Mouse (Mus musculus): ENCODE measurements around the gene Gnas. TPM values are rescaled to one million over a fixed set of nuclear protein-coding genes. Genes with fewer than 3 reads are reported as not detected.
"Not testable (repeated sequence)": the region's sequence is repeated elsewhere in the genome, so short reads cannot be mapped to it uniquely, and the experiment has no call there.

Gene Gnas
- total RNA-seq, 1 experiment from 2014 or later = 2,497 TPM

DNA sequence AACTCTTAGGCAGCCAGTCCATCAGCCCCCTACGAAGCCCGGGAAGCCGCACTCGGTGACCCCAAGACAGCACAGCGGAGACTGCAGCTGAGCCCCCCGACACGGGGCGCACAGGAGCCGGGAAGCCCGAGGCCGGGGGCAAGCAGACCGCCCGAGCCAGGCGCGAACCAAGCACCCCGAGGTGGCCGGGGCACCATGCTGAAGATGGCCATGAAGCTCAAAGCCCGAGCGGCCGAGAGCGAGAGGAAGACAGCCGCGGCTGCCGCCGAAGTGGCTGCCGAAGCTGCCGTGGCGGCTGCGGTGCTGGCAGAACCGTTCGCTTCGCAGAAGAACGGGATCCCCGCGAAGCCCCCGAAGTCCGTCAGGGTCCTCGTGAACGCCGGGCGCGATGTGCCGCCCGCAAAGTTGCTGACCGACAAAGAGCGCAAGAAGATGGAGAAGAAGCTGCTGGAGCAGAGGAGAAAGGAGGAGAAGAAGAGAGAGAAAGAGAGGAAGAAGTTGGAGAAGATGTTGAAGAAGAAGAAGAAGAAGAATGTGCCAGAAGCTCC, 44.3 kb downstream of the Gnas start:
- peak; percentile 30 for DNase-seq

DNA sequence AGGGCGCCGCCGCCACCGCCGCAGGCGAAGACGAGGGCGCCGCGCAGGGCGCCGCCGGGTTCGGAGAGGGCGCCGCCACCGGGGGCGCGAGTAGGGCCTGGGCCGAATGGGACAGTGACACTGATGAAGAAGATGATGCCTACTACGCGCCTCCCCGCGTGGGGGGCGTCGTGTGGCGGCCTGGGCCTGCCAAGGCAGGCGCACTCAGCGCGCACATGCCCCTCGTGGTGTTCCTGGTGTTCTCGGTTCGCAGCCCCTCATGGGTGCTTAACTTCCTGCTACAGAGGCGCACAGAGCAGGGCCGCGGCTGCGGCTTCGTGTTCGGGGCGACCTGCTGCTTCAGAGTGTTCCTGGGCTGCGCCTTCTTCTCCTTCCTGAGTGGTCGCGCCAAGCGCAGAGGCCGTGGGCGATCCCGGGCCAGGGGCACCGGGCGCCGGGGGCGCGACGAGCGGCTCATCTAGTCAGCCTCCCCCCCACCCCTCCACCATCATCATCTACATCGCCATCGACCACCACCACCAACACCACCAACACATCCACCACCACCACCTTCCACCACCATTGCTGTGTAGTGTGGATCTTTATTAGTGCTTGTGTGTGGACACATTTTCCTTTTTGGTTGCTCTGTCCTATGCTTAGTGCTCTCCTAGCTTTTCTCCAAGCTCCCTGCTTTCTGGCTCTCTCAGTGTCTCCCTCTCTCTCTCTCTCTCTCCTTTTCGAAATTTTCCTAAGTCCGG, 45.0 kb downstream of the Gnas start:
- DNase-seq = peak; percentile 21

DNA sequence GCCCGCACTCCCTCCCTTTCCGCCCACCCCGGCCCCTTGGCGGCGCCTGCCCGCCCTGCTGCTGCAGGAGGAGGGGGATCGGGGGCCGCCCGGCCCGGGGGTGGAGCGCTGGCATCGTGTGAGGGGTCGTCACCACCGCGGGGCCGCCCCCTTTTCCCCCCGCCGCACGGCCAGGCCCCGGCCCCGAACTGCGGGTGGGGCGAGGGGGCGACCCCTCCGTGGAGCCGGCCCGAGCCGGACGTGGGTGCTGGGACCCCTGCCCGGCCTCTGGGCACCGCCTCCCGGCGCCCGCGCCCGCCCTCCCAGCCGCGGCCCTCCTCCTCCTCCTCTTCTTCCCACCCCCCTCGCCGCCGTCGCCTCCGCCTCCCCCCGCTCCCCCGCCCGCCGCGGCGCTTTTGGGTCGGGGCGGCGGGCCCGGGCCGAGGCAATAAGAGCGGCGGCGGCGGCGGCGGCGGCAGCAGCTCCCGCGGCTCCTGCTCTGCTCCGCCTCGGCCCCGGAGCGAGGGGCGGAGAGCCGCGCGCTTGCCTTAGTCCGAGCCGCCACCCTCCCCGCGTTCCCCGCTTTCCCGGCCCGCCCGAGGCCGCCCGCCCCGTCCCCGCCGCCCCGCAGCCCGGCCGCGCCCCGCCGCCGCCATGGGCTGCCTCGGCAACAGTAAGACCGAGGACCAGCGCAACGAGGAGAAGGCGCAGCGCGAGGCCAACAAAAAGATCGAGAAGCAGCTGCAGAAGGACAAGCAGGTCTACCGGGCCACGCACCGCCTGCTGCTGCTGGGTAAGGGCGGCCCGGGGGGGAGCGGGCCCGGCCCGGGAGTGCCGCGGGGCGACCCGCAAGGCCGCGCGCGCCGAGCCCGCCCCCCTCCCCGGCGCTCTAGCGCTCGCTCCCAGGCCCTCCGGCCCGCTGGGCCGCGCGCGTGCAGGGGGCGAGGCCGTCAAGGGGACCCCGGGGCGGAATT, 45.8 kb downstream of the Gnas start:
- DNase-seq = peak; percentile 91

DNA sequence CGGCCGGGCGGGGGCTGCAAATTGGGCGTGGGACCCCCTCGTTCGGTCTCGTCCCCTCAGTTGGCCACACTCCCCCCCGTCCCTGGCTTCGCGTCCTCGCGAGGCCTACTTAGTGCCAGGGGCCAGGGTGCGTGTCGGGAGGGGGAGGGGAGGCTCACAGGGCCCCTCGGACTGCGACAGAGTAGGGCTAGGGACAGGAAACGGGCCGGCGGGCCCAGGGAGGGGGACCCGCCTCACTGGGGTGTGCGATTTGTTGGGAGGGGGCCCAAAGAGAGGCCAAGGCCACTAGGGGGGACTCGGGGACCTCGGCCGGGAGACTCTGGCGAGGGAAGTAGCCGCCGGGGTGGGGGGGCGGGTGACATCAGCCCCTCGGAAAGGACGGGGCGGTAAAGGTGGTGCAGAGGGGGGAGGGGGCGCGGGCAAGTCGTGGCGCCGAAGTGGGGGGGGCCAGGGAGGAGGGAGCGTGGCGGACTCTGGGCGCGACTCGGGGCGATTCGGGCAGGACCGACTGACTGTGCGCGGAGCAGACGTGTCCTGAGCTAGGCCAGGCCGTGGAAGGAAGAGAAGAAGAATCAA, 46.6 kb downstream of the Gnas start:
- DNase-seq = peak; percentile 81

DNA sequence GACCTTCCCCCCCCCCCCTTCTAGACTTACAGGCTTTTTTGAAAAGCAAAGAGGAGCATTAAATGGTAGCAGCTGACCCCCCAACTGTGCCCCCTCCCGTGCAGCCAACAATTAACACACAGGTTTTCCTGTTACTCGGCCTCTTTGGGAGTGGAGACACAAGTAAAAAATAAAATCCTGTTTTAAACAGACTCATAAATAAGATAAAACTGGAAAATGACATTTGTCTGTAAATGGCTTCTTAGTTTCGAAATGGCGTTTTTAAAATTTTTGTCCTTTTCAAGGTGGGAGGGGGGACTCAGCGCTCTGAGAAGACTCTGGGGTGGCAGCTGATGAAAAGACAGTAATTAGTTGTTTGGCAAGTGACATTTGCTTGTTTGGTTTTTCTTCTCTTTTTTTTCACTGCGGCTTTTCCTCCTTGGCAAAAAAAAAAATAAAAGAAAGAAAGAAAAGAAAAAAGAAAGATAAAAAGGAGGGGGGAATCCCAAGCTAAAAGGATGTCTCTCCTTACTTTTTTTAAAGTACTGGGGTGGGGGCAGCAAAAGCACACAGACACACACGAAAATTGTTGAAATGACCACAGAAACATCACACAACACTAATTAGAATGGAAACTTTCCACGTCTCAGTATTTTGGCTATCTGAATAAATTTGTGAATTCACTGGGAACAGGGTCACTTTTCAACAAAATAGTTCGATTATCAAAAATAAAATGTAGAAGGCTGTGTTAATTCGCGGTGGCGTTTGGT, 47.3 kb downstream of the Gnas start:
- no peak for DNase-seq

DNA sequence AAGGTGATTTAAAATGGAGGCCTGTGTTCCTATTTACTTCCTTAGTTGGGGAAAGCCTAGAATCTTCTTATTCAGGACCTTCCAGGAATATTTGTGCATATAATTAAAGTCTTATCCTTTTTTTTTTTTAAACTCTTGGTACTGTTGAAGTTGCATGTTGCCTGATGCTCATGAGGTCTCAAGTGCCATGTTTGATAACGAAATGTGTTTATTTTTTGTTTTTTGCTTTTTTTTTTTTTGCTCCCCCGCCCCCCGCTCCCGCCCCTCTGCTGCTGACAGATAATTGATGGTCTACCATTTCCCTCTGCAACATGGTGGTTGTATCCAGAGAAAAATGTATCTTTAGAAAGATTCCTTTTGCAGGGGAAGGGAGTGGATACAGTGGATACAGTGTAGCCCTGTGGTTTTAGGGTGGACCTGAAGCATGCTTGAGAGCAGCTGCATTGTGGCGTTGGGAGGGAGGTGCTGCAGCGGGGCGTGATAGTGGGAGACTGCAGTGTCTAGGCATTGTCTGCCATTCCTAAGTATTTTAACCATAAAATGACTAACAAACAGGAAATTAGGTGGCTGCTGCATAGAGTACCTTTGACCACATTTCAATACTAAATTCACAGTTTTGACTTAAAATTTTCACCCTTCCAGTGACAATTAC, 49.2 kb downstream of the Gnas start:
- no peak for DNase-seq

DNA sequence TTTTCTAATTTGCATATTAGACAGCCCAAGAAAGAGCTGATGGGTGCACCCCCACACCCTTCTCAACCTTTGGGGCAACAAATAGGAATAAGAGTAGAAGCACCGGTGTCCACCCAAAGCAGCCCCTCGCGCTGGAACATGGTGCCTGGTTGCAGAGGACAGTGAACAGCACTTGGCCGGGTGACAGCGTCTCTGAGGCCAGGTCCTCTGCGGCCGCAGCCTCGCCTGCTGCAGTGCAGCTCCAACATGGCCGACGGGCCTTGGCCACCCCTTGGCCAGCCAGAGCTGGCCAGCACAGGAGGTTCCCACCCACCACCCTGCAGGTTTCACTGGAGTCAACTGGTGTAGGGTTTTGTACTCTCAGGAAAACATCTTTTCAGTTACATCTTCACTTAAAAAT, 50.3 kb downstream of the Gnas start:
- peak; percentile 59 for DNase-seq

DNA sequence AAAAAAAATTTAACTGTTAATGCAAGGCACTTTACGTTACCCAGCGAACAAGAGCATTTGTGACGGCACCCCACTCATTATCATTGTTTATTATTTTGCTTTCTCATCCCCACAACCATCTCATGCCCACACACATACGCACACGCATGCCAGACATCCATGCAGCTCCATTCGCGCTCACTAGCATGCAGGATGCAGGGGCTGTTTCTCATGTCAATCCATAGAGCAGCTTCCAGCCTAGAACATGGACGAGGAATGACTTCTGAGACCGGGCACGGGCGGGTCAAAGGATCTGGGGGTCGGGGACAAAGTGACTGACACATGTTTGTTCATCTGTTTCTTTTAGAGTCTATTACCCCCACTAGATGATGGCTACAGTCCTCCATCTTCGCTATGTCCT, 53.2 kb downstream of the Gnas start:
- DNase-seq = no peak

DNA sequence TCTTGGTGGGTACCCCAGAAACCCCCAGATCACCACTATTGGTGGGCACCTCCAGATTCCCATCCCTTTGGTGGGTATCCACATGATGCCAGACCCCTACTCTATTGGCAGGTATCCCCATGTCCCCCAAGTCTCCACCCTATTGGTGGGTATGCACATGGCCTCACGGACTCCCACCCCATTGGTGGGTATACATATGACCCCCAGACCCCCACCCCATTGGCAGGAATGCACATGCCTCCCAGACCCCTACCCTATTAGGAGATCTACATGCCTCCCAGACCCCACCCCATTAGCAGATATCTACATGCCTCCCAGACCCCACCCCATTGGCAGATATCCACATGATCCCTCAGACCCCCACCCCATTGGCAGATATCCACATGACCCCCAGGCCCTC, 55.6 kb downstream of the Gnas start:
- no peak for DNase-seq

DNA sequence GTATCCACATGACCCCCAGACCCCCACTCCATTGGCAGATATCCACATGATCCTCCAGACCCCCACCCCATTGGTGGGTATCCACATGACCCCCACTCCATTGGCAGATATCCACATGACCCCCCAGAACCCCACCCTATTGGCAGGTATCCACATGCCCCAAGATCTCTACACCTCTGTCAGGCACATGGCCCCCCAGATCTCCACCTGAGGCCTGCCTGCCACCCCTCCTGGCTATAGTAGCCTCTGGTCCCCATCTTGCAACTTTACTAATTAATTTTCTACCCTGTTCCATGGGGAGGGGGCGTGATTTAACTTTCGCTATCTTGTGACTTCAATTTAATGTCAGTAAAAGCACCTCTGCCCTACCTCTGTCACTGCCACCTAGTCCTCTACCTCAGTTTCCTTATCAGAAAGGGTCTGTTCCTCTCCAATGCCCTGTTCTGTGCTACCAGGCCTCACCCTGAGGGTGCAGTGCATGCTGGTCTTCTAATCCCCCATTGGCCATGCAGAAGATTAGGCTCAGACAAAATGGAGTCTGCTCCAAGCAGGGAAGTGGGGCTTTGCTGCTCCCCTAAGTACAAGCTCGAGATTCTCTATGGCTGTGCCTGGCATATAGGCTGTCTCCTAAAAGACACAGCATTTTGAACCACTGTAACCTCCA, 56.2 kb downstream of the Gnas start:
- DNase-seq = no peak

DNA sequence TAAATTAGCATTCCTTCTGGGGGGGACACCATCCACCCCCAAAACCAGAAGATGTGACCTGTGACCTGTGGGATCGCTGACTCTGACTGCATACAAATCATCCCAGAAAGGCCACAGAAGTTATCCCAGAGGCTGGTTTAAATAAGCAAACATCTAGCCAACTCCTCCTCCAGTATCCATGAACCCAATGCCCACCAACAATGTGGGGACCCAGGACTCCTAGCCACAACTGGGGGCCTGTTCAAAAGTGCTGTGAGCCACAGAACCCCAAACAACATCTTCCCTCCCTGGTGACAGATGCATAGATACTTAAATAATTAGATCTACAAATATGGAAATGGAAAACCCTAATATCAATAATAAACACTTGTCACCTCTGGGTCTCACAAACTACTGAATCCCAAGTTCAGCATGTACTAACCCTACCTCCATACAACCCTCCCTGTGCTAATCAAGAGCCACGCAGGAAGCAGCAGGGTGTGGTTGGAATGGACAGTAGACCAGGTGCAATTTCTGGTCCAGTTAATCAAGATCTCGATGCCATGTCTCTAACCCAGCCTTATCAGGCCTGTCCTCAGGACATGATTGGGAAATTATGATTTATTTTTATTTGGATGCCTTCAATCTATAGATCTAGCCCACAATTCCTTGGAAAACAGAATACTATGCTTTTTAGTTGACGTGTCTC, 56.9 kb downstream of the Gnas start:
- no peak for DNase-seq

DNA sequence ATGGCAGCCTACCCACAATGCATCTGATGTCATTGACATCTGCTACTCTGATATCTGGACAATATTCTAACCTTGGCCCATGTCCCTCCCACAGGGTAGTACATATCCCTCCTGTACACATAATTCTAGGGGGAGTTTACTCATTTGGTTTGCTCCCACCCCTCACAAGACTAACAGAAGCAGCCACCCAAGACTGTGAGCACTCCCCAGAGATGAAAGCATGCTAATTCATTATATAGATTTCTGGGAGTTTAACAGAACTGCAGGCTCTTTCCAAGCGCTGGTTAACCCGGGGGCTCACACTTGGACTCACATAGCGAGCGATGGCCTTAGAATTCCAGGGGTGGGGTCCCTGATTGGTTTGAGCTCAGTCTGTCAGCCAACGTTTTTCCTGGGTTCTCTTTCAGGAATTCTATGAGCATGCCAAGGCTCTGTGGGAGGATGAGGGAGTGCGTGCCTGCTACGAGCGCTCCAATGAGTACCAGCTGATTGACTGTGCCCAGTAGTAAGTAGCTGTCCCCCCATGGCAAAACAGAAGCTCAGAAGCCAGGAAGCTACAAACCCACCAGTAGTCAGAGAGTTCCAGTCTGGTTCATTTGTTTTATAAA, 58.8 kb downstream of the Gnas start:
- DNase-seq = no peak

DNA sequence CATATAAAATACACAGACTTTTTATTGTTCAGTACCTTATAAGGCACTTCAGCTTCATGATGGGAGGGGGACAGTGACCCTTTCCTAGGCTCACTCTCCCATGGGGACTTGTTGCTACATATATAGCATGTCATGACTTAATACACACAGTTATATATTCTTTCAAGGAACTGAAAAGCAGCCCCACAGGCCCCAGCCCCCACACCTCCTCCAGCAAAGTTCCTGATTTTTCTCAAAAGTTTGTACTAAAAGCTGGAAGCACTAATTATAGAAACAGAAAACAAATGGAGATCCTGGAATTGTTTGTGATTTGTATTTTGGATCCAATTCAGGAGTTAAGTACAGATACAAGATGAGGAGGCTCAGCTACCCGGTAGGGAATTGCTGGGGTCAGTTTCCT, 59.4 kb downstream of the Gnas start:
- DNase-seq = no peak

DNA sequence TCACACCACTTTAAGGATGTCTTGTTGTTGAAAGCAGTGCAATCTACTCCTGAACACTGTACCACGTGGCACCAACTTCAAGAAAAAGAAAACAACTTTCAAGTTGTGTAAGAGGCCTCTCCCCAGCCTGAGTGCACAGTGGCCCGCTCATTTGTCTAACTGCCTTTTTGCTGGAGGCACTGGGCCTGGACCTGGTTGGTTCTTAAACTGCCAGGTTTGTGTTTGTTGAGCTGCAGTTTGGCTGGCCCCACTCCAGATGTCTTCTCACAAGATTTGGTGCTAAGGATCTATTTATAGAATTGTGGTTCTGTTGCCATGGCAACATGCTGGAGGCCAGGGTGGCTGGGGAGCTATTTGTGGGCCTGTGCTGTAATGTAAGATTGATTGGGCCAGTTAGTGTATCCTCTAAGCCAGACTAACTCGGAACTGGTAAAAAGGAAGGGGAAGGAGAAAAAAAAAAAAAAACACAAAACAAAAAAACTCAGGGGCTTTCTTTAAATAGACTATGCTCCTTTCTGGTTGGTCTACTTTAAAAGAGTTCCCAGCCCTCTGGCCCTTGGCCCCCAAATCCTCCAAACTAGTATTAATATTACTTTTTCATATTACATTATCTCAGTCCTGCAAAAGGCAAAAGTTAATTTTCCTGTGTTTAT, 60.0 kb downstream of the Gnas start:
- peak; percentile 78 for DNase-seq

DNA sequence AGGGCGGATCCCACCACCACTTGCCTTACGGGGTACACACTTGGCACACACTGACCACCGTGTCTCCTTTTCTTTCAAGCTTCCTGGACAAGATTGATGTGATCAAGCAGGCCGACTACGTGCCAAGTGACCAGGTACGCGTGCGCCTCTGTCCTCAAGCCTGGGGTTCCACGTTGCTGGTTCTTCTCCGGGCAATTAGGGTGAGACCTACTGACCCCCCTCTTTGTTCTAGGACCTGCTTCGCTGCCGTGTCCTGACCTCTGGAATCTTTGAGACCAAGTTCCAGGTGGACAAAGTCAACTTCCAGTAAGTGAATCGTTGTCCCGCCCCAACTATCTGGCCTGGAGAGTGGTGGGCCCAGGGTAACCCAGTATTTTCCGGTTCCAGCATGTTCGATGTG, 60.9 kb downstream of the Gnas start:
- no peak for DNase-seq

DNA sequence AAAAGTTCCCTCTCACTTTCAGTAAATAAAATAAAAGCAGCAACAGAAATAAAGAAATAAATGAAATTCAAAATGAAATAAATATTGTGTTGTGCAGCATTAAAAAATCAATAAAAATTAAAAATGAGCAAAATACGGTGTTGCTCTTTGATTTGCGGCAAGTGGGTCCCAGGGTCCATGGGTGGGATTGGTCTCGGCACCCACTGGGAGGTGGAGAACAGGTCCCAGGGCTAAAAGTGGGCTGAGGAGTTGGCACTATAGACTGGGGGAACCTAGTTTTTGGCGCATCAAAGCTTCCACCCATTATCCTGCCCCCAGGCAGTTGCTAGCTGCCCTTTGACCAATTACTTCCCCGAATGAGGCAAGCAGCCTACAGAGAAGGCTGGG, 62.5 kb downstream of the Gnas start, which contains the start of gene Gm20721:
Gene Gm20721, minus strand, starts transcription at position 101 of the 387 bp plus-strand sequence.
- no peak for DNase-seq

DNA sequence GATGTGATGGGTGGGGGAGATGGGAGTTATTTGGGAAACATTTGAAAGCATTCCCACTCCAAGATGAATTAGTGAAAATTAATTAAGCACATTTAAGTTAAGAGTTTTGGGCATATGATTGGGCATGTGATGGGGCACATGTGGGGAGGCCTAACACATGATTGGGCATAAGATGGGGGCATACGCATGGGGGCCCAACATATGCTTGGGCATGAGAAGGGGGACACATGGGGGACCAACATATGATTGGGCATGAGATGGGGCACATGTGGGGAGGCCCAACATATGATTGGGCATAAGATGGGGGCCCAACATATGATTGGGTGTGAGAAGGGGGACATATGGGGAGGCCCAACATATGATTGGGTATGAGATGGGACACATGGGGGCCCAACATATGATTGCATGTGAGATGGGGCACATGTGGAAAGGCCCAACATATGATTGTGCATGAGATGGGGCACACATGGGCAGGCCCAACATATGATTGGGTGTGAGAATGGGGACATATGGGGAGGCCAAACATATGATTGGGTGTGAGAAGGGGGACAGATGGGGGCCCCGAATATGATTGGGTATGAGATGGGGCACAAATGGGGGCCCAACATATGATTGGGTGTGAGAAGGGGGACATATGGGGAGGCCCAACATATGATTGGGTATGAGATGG, 63.0 kb downstream of the Gnas start:
- DNase-seq = not testable (repeated sequence)

DNA sequence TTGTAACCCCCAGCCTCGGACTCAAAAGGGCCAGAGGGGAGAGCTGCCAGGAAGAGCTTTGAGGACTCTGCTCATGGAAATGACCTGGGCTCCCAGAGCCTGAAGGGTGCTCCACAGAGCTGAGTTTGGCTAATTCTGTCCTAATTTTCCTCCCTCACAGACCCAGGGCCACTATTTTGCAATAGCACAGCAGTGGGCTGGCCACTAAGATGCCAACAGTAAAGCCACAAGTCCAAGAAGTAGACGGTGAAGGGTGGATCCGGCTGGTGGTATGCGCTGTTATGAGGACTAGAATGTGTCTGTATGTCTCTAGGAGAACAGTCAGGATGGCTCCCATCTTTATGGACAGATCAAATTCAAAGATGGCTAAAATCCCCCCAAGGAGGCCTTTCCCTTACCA, 74.4 kb downstream of the Gnas start:
- no peak for DNase-seq

DNA sequence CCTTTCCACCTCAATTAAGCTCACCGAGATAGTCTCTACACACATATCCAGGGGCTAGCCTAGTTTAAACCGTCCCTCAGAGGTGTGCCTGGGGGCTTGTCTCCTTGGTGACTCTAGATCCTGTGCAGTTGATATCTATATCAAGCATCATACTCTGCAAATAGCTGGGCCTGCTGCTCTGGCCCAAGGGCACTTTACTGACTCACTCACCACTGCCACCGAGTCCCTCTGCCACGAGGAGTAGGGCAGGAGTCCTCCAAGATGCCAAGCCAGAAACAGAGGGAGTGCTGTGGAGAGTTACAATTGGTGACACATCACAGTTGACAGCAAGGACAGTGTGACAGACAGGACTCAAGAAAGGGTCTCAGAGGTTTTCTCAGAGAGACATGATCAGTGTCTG, 75.5 kb downstream of the Gnas start:
- no peak for DNase-seq
